Mouse (Mus musculus) embryo, embryonic 10.5 days (tissue): ENCODE results near the gene Golim4.
"Not testable (repeated sequence)": the region's sequence is repeated elsewhere in the genome, so short reads cannot be mapped to it uniquely, and the experiment has no call there.

ENCODE experiments used
- DNase-seq: peaks from one replicate; pipeline ENCODE4 v3.0.0-alpha.2; 2015; ENCODE audit warnings: low spot score

The Golim4 gene

DNA sequence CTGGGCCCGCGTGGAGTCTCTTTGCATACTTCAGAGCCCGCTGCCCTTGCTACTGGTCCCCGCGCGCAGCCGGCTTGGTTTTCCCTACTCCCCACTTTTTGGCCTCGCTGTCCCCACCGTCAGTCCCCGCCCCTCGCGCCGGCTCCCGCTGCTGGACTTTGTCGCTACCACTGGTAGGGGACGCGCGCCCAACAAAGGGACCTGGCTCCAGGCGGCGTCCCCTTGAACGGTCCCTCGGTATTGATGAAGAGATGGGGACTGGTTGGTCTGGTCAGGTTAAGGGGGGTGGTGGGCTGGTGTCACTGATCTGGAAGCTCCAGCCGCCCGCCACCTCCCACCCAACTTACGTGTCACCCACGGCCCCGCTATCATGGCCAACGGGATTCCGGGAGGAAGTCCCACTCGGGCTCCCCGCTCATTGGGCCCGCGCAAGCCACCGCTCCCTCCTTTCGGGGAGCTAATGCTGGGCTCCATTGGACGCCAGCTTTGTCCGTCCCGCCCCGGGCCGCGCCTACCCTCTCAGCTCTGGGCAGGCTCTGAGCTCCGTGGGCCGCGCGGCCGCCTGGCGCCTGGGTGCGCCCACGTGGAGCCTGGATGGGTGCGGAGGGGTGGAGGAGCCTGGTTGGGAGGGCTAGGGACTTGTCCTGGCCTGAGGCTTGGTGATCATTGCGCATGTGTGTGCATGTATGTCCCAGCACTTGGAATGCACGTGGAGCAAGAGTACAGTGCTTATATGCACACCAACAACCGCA, at the start of gene Golim4:
Golim4 (minus strand) TSS at position 399 of the 752 bp plus-strand sequence.
- DNase-seq = peak; percentile 94

DNA sequence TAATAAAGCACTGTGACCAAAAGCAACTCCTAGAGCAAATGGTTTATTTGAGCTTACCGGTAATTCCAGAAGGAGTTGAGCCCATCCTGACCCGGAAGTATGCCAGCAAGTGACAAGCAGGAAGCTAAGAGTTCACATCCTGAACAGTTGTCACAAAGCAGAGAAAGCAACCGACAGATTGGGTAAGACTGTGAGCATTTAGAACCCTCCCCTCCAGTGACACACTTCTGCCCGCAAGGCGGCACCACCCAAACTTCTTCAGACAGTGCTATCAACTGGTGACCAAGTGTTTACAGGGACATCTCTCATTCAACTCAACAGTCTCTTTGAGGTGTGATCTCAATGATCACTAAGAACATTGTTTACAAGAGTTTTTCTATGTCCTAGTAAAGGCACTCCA, 48.9 kb upstream of the Golim4 start:
- no peak for DNase-seq

DNA sequence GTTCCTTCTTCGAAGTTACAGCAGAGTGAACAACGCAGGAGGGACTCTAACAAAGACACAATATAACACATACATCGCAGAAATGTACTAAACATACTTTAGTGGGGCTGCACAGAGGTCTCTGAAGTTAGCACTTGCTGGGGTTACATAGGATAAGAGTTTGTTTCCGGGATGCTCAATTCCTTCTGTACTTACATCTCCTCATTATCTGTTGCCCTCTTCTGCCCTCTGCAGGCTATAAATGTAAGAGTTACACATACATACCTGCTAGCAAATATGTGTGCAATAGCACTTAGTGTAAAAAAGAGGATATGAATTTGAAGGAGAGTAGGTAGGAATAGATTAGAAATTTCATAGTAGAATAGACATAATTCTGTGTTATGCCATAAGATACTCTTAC, 44.4 kb upstream of the Golim4 start:
- DNase-seq = peak; percentile 75

DNA sequence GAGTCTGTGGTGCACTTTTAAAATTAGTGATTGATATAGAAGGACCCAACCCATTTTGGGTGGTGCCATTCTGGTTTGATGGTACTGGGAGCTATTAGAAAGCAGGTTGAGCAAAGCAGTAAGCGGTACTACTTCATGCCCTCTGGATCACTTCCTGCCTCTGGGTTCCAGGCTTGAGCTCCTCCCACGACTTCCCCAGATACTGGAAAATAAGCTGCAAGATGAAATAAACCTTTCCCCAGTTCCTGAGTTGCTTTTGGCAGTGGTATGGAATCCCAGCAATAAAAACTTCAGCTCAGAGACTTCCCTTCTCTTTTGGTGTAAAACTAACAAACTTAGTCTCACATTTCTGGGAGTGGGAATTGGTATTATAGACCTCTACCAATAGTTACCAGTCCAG, 43.7 kb upstream of the Golim4 start:
- DNase-seq = no peak

DNA sequence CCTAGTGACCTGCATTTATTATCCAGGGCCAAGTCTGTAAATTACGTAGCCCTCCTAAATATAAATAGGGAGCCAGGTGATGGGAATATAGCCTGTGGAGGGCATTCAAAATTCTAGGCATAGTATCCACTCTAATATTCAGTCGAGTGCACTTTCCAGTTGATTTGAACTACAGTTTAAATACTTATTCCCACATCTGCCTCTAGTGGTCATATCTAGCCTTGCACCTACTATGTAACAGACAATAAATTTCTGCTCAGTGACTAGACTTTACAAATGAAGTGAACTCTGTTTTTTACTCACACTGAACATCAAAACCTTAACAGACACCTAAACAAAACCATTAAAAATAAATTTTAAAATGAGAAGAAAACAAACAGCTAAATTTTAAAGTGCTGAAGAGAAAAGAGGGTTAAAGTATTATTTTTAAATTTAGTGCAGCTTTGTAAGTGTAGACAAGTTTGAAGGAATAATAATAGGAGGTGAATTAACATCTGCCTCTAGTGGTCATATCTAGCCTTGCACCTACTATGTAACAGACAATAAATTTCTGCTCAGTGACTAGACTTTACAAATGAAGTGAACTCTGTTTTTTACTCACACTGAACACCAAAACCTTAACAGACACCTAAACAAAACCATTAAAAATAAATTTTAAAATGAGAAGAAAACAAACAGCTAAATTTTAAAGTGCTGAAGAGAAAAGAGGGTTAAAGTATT, 24.4 kb upstream of the Golim4 start:
- DNase-seq = peak; percentile 6

DNA sequence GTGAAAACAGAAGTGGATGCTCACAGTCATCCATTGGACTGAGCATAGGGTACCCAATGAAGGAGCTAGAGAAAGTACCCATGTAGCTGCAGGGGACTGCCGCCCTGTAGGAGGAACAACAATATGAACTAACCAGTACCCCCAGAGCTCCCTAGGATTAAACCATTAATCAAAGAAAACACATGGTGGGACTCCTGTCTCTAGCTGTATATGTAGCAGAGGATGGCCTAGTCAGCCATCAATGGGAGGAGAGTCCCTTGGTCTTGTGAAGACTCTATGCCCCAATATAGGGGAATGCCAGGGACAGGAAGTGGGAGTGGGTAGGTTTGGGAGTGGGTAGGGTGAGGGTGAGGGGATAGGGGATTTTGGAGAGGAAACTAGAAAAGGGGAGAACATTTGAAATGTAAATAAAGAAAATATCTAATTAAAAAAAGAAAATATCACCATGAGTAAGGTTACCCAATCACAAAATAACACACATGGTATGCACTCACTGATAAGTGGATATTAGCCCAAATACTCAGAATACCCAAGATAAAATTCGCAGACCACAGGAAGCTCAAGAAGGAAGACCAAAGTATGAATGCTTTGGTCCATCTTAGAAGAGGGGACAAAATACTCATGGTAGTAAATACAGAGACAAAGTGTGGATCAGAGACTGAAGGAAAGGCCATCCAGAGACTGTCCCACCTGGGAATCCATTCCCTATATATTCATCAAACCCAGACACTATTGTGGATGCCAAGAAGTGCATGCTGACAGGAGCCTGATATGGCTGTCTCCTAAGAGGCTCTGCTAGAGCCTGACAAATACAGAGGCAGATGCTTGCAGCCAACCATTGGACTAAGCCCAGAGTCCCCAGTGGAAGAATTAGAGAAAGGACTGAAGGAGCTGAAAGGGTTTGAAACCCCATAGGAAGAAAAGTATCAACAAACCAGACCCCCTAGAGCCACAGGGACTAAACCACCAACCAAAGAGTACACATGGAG, 6.3 kb upstream of the Golim4 start:
- not testable (repeated sequence) for DNase-seq

DNA sequence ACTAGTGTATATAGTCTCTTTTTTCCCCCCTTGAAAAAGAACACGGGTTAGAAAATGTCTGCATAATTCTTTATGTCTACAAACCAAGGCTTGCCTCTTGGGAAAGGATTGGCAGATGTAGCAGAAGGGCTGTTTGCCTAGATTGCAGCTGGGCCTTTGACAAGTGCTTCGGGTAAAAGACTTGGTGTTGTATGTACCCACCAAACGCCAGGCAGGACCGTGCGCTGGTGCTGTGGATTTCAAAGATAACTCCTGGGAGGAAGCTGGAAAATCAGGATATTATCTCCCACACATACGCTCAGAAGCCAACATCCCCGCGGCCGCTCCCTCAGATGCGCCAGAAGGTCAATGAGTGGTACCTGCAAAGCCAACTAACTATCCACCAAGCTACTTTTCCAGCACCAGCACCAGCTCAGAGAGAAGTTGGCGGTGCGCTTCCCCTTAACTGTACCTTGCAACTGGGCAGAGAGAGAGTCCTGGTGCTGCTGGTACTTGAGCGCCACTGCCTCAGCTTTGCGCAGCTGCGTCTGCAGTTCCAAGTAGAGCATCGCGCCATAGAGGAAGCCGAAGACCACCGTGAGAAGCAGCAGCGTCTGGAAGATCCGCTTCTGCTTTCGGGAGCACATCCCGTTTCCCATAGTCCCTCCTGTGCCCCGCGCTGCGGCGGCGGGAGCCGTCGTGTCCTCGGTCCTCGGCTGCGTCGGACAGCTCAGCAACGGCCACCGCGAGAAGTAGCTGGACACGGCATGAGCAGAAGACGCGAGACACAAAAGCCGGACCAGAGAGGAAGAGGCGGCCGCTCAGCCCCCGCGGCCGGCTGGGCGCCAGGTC, 873 bp downstream of the Golim4 start:
- DNase-seq = peak; percentile 61

DNA sequence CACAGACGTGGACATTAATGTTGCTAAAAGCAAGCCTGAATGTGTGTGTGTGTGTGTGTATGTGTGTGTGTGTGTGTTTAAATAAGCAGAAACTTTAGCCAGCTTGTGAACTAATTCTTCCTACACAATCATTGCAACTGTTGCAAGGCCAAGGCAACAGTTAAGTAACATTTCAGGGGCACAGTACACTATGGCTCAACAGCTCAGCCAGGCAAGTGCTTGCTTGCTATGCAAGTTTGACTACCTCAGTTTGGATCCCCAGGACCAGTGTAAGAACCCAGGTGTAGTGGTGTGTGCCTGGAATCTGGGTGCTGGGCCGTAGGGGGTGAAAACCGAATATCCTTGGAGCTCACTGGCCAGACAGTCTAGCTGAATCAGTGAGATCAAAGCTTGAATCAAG, 2.6 kb downstream of the Golim4 start:
- DNase-seq = no peak

DNA sequence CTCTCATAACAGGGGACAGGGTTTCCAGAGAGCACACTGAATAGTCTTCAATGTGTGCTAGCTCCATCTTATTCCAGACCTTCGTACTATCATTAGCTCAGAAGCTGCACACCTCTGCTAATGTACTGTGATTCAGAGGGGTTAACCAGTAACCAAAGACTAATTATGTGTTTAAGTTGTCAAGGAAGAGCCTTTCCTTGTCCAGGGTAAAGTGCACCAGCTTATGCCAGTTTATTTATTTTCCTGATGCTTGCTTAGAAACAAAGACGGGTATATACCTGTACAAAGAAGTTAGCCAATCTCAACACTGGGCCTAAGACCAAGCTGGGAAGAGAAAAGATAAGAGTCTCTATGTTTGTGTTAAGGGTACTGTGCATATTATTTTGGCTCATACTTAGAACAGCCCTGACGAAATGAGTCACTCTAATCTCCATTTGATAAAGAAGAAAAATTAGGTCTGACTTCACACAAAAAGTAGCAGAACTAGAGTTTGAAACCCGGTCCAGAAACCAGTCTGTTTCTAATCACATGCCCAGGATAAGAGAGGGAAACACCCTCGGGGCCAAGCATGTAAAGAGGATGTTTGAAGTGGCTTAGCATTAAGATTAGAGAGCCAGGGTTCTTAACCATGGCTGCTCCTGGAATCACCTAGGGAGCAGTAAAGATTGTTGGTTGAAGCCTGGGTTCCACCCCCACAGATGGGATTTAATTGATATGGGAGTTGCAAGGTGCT, 4.3 kb downstream of the Golim4 start:
- DNase-seq = no peak

DNA sequence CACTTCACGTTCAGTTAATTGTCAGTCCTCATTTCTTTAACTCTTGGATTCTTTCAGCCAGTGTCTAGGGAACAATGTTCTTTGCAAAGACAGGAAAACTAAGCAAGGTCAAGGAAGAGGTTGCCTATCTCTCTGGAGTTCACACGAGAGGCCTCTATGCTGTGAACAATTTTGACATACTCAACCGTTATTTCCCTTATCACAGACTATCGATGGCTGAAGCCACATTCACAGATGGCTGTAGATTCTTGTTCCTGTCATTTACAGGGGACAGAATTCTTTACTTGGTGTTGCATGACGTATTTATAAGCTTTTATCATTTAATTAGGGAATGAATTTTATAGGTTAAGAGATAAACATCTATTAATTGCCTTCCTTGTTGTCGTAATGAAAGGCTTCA, 5.9 kb downstream of the Golim4 start:
- no peak for DNase-seq

DNA sequence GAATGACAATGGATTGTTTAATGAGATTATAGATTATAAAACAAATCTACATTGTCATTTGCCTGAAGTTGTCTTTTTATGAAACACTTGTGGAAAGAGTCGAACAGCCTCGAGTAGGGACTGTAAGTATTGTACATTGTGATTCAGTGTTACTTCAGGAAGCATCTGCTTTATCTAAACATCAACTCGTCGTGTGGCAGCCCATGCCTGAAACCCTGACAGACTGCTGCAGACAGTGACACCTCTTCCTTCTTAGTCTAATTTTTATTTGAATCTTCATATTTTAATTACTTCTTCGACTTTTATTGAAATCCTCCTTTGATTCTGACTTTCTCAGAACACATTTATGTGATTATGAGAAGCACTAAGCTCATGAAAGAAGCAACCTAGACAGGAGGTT, 7.4 kb downstream of the Golim4 start:
- DNase-seq = no peak

DNA sequence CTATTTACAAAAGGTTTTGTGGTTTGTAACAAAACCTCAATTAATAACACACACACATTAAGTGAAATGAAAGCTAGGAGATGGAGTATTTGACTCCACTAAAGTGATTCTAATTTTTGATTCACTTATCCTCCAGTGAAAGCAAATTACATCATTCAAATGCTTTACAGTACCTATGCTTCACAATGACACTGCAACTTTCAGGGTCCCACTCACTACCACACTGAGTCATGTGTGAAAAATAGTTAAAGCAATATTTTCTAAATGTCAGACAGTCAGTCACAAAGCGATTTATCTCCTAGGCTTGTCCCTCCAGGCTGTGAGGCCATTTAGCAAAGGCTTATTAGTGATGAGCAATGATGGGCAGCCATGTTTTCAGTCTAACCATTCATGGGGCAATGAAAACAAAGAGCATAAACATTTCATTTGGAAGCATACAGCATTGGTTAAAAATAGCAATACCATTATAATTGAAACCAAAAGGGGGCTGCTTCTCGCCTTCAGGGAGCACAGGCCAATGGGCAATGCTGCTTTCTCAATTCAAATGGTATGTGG, 8.1 kb downstream of the Golim4 start:
- no peak for DNase-seq

DNA sequence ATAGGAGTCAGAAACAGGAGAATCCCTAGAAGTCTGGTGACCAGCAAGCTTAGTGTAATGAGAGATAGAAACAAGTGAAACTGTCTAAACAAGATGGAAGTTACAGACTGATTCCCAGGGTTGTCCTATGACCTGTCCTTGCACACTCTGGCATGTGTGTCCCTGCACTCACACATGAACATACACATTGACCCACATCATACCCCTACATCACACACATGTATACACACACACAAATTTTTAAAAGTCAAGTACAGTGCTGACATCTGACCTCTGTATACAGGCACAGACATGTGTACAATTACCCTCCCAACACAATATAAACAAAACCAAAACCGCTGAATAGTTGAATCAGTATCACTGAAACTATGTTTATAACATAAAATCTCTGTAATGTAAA, 8.7 kb downstream of the Golim4 start:
- DNase-seq = no peak

DNA sequence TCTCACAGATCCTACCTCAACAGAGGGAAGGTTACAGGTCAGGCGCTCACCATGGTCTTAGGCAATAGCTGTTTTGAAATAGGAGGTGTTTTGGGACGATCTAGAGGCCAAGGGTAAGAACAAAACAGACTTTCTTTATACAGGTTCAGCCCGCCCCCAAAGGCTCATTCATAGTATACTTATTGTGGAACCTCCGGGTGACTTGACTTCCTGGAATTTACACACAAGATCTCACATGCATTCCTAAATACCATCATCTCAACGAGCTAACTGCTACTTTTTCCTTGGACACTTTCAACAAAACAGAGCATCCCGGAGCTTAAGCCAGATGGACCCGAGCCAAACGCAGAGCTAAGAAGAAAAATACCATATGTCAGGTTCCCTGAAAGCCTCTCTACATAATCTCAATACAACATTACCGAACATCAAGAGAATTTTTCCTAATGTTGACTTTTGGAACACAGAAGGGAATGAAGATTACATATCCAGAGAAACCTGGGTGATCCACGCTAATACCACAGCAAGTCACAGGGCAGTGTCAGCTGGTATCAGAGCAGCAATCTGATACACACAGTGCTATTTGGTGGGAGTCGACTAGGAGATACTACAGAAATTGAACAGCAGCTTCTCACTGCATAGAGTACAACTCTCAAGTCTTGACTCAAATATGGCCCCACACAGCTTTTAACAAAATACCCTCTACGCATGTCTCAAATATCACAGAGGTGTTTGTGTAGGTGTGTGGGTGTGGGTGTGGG, 14.3 kb downstream of the Golim4 start:
- DNase-seq = peak; percentile 18

DNA sequence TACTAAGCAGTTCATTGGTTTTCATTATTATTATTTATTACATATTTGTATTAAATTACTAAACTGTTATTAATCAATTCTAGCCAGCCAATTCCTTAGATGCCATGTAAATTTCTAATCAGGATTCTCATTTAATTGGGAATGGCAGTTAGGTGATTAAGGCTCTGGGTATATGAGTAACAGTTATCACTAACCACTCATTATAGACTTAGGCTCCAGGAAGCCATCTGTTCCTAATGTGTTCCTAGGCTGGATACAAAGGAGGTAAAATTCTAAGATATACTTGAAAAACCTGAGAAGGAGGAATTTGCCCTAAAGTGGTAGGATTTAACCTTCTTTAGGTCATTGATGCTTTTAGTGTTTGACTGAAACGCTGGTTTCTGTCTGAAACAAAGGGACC, 14.9 kb downstream of the Golim4 start:
- no peak for DNase-seq

DNA sequence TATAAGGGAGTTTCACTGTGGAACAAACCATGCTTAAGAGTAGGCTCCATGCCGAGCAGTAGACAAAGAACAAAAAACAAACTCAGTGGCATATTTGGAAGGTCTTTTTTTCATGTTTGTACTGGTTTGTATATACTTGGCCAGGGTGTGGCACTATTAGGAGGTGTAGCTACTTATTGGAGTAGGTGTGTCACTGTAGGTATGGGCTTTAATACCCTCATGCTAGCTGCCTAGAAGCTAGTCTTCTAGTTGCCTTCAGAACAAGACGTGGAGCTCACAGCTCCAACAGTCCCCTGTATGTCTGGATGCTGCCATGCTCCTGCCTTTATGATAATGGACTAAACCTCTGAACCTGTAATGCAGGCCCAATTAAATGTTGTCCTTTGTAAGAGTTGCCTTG, 20.6 kb downstream of the Golim4 start:
- no peak for DNase-seq

DNA sequence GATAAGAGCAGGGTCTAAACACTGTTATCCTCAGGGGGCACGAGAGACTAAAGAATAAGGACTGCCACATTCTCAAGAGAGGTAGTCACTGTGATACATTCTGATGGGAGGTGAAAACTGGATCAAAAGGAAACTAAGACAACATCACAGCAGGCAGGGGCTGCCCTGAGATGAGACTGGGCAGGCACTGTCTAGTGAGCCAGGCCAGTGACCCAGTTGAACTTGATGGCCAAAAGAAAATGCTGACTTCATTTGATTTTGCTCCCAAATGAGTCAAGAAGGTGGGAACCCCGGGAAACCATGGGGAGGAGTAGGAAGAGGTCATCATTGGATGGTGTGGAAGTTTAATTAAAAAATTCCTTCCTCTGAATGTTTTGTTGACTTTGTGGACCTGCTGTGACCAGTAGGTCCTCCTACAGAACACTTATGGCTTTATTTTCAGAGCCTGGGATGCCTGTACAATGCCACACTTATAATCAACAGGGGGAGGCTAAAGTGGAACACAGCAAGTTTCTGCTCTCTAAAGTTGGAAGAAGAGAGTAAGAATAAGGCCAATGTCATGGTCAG, 26.0 kb downstream of the Golim4 start:
- no peak for DNase-seq

DNA sequence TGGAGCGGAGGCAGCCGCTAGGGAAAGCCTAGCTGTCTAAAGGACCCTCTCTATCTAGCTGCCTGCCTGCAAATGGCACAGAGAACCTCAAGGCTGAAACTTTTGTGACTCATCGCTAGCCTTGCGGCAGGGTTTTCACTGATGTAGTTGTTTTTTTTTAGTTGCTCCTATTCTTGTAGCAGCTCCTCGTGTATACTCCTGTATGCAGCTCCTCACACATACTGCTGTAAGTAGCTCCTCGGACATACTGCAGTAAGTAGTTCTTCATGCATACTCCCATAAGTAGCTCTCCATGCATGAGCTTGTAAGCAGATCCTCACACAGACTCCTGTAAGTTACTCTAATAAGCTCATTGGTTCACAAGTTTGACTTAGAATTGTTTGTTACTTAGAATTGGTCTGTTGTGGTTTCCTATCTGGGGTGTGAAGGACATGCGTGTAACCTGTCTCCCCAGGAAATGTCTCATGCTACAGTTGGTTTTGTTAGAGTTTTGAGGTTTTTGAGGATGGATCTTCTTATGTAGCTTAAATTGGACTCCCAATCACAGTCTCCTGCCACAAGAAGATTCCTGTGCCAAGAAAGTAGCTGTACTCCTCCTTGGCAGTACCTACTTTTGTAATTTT, 26.7 kb downstream of the Golim4 start:
- DNase-seq = no peak

DNA sequence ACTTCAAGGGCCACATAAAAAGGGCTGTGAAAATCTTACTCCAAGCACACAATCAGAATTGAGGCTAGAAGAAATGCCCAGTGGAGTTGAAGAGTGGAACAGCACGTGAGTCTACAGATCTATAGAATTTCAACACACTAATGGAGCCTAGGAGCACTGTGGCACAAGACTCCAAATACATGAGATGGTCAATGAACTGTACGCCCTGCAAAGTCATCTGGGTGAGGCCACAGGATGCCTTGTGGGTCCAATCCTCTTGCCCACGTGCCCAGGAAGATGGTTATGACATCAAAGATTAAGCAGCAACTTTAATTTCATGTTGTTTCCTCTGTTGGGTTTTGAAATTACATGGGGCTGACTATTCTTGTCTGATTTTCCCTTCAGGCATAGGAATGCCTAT, 30.4 kb downstream of the Golim4 start:
- no peak for DNase-seq
